Mouse (Mus musculus) liver, embryonic 14.5 days (tissue): ENCODE data around the gene Itpr1. TPM values are rescaled to one million over a fixed set of nuclear protein-coding genes. Genes with fewer than 3 reads are reported as not detected.
A peak's percentile ranks its signal among the peaks of the same experiment; 100 is the strongest.

ENCODE experiments used
- ATAC-seq: fragments of 200-750 bp; cut with Nextera tagmentation; 2 replicates; pipeline ENCODE4 v1.8.0; 2017; ENCODE audit warnings: moderate number of reproducible peaks, mild to moderate bottlenecking, moderate library complexity; ENCODE audit not compliant: insufficient read depth
- DNase-seq, 3 experiments: peaks; one replicate each; pipeline ENCODE4 v3.0.0-alpha.2; 2012 to 2013; ENCODE audit warnings: low read depth in 3 of 3, low spot score in 3 of 3
- H3K27ac ChIP-seq: fragments of 300-500 bp; sonication (generic); 2 replicates; pipeline ENCODE4 v1.5.1; 2014; ENCODE audit warnings: moderate library complexity, mild to moderate bottlenecking, control low read depth, inconsistent platforms
- H3K27me3 ChIP-seq: fragments of 300-500 bp; sonication (generic); 2 replicates; pipeline ENCODE4 v1.6.1; 2014; ENCODE audit warnings: mild to moderate bottlenecking, low read length, moderate library complexity; ENCODE audit not compliant: control insufficient read depth, insufficient read depth
- H3K36me3 ChIP-seq: fragments of 300-500 bp; sonication (generic); replicated peaks from 2 replicates; pipeline ENCODE4 v1.6.1; 2014; ENCODE audit warnings: low read depth; ENCODE audit not compliant: control insufficient read depth, insufficient read depth
- H3K4me1 ChIP-seq, 2 experiments: fragments of 200-500 bp in 1 of 2; fragments of 300-500 bp in 1 of 2; sonication (generic) in 1 of 2; replicated peaks; 2 replicates each; pipeline ENCODE4 v1.6.1; 2012 to 2014; ENCODE audit warnings: antibody characterized with exemption in 1 of 2, inconsistent platforms in 1 of 2, low read length in 1 of 2; ENCODE audit not compliant: control insufficient read depth in 2 of 2, insufficient read depth in 2 of 2
- H3K4me2 ChIP-seq: fragments of 300-500 bp; sonication (generic); 2 replicates; pipeline ENCODE4 v1.6.1; 2014; ENCODE audit warnings: low read depth, mild to moderate bottlenecking, control low read depth, moderate library complexity
- H3K4me3 ChIP-seq, 2 experiments: fragments of 200-500 bp in 1 of 2; fragments of 300-500 bp in 1 of 2; sonication (generic) in 1 of 2; 2 replicates each; pipeline ENCODE4 v1.5.1; 2012 to 2014; ENCODE audit warnings: low read depth in 2 of 2, low read length in 2 of 2, mild to moderate bottlenecking in 2 of 2, control low read depth in 1 of 2, inconsistent platforms in 1 of 2, moderate library complexity in 1 of 2; ENCODE audit not compliant: insufficient read depth in 1 of 2
- H3K9ac ChIP-seq: fragments of 300-500 bp; sonication (generic); replicated peaks from 2 replicates; pipeline ENCODE4 v1.6.1; 2014; ENCODE audit warnings: mild to moderate bottlenecking, control low read depth, moderate library complexity
- H3K9me3 ChIP-seq: fragments of 300-500 bp; sonication (generic); 2 replicates; pipeline ENCODE4 v1.6.1; 2016; ENCODE audit warnings: low read length, mixed read lengths; ENCODE audit not compliant: control insufficient read depth
- CTCF ChIP-seq: IDR thresholded peaks from 2 replicates; pipeline ENCODE4 v1.5.1; 2016; ENCODE audit warnings: antibody characterized with exemption, low read depth, control low read depth
- EP300 ChIP-seq: IDR thresholded peaks from 2 replicates; pipeline ENCODE4 v1.6.1; 2016; ENCODE audit warnings: antibody characterized with exemption, low read depth
- WGBS: fragments of 180-500 bp; shearing (Covaris S2); extraction: QIAGEN DNeasy Blood & Tissue Kit; methylation state at CpG from one replicate; pipeline ENCODE4 v1.1.7; 2014; ENCODE audit not compliant: insufficient replicate concordance; 5-methylcytosine and 5-hydroxymethylcytosine counted together
- polyA plus RNA-seq, 2 experiments: library from polyadenylated mRNA; depleted of rRNA in 1 of 2; stranded (reverse) in 1 of 2; unstranded in 1 of 2; fragments of >200 nt; fragmentation: Nextera tagmentation in 1 of 2; extraction: Ambion mirVana in 1 of 2; gene quantifications; 2 replicates each; pipeline versions ENCODE4 v1.2.1 to v1.2.3; 2012 to 2014

Itpr1 gene
- polyA plus RNA-seq, 2 experiments = 1.6 to 3.1 TPM

DNA sequence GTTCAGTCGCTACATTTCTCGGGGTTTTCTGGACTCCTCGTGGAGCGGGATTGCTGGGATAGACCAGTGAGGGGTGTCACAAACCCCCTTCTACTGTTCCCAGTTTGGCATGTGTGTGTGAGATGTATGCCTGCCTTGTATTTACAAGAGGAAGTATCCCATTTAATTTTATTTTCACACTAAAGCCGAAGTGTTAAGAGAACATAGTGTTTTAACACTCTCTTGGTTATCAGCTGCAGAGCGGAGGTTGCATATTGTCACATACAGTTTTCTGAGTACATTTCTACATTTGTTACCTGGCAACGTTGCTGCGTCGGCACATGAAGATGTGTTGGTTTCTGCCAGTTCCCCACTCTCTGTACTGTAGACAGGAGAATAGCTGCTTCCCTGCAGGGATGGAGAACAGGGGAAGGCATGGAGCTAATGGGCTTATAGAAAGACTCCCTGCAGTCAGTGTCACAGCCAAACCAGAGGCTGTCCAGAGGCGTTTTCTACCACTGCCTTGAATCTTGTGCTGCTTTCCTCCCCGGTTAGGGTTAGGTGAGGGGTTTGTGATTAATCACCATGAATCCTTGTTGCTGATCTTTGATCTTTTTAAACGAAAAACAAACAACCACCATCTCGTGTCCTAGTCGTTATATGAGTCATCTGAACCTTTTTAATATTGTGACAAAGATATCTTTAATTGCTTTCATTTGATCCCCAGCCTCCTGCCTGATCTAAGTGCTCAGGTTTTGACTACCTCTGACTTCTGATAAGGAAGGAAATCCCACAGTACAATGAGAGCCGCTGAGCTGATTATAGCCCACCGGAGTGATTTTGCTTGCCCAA is 241.4 kb downstream of the Itpr1 start:
- H3K9me3 ChIP-seq = no peaks in the 10 kb centered on the region
- H3K27me3 ChIP-seq = no peaks in the 10 kb centered on the region
- peaks cover 0 to 14% of the 10 kb centered on the region in 2 experiments; a peak in 2 of 4 replicates for H3K4me1 ChIP-seq
- ATAC-seq (no peak), DNase-seq (no peak)
- no peak for TF ChIP-seq CTCF
- no peak for TF ChIP-seq EP300
- H3K4me3 ChIP-seq = no peak overlapping the region
- no peaks in the 10 kb centered on the region for H3K36me3 ChIP-seq
- 69% methylated on average over 16 of the region's 16 CpGs for WGBS
- no peak overlapping the region for H3K27ac ChIP-seq
- no peak overlapping the region for H3K9ac ChIP-seq
- H3K4me2 ChIP-seq = no peak overlapping the region

DNA sequence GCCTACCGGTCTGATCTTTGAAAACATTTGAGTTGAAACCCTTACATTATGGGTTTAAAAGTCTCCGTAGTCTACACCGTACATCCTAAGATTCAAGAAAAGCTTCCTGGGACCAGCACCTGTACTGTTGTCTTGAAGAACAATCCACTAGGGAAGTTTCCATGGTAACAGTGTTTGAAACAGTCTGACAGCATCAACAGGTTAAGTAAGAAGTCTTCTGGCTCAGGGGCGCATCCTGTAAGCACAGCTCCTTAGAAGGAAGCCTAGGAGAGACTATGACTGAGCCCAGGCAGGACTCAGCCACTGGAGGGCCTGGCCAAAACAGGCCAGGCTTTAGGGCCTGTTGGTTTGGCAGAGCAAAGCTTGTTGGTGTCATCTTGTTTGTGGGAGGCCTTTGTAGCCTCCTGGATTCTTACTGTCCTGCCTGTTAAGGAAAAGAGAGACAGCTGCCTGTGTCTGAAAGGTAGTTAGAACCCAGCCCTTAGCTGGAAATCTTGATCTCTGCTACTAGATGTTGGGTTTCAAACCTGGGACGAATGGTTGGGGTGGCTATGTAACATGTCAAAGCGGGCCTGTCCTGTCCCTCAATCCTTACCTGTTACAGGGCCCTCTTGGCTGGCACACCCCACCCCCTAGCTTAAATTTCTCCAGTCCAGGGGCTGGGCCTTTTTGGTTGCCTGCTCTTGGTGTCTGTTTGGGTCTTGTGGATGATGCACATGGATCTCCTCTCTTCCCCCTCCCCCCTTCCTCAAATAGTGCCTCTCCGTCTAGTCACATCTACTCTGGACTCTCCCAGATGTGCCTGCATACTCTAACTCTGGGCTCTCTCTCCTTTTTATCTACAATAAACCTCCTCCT is 242.3 kb downstream of the Itpr1 start:
- no peak for DNase-seq
- Histone ChIP-seq H3K4me2 (no peak overlapping the region), H3K4me3 (no peak overlapping the region), H3K27ac (no peak overlapping the region), H3K9me3 (no peaks in the 10 kb centered on the region), H3K9ac (no peak overlapping the region), H3K36me3 (no peaks in the 10 kb centered on the region), H3K27me3 (no peaks in the 10 kb centered on the region), H3K4me1 (peaks cover 0 to 14% of the 10 kb centered on the region in 2 experiments; a peak in 2 of 4 replicates)
- 70% methylated on average over 7 of the region's 7 CpGs for WGBS
- TF ChIP-seq CTCF = no peak
- no peak for TF ChIP-seq EP300
- no peak for ATAC-seq

DNA sequence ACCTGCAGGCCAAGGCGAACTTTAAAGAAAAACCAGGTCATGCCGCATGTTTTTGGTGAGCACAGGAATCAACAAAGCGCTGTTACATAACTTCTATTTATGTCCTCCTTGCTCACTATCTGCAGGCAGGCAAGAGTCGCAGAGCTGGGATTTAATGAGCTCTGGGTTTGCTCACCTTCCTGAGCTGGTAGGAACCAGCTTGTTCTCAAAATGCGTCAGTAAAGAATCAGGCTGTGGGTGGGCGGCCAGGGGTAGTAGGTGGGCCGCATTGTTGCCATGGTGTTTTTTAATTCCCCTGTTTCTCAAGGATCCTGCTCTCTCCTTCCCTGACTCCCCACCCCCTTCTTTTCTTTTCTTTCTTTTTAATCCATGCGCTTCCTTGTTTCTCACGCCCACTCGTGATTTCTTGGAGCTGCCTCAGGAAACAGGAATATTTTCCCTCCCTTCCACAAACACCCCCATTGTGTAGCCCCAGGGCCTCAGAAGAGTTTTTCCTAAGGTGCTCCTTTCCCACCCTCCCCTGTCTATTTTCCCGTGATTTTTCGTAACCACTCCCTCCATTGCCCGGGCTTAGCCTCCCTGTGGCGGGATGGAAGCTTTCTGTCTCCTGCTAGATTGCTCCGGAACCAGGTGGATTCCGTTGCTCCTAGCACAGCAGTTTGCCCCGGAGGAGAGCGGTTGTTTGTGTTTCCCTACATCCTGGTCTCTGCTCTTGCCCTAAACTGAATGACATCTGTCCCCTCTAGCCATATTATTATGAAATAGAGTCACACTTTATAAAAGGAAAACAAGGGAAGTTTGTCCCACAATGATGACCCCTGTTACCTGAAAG is 243.6 kb downstream of the Itpr1 start:
- Histone ChIP-seq H3K4me1 (peaks cover 0 to 14% of the 10 kb centered on the region in 2 experiments; a peak in 2 of 4 replicates), H3K27ac (no peak overlapping the region), H3K4me3 (no peak overlapping the region), H3K9ac (no peak overlapping the region), H3K4me2 (no peak overlapping the region; the same call in 1 of the 2 replicates), H3K9me3 (no peaks in the 10 kb centered on the region), H3K27me3 (no peaks in the 10 kb centered on the region), H3K36me3 (no peaks in the 10 kb centered on the region)
- TF ChIP-seq CTCF (no peak), EP300 (no peak)
- ATAC-seq (no peak), DNase-seq (no peak)
- 52% methylated on average over 18 of the region's 18 CpGs for WGBS

DNA sequence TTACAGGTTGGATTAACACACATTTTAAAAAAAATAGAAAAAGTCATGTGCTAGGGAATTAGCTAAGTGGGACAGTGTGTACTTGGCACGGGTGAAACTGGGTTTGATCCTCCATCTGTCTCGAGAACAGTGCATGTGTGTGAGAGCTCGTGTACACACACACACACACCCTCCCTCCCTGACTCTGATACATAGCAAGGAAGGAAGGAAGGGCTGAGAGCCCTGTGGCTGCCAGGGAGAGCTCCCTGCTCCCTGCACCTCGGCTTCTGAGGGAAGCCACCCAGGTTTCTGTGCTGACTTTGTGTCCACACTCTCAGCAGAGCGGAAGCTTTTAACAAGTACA is 244.1 kb downstream of the Itpr1 start:
- TF ChIP-seq CTCF (no peak), EP300 (no peak)
- Histone ChIP-seq H3K4me3 (no peak overlapping the region), H3K9me3 (no peaks in the 10 kb centered on the region), H3K27me3 (no peaks in the 10 kb centered on the region), H3K4me2 (no peak overlapping the region; the same call in 1 of the 2 replicates), H3K4me1 (peaks cover 0 to 14% of the 10 kb centered on the region in 2 experiments; a peak in 2 of 4 replicates), H3K9ac (no peak overlapping the region), H3K36me3 (no peaks in the 10 kb centered on the region), H3K27ac (no peak overlapping the region)
- WGBS = 33% methylated on average over 5 of the region's 5 CpGs
- DNase-seq (no peak), ATAC-seq (peak; percentile 21; the same call in 1 of the 2 replicates)
